Comparison of ENCODE assay signal across 18 mouse cellular contexts in genomic region chr1:23653628-23654027, GRCm38 (mm10).
DNase-seq lines count a peak whose midpoint lies in the region; ATAC-seq lines count a peak whose summit lies in the region.
"Had no signal": no experiment of that assay in that cellular context is flagged by ENCODE, and none has a peak within 500 bp of the region (broad histone marks: within the 10 kb centered on the region; RNA-seq: fewer than 3 reads in every experiment).

No protein-coding gene starts in this region.

- WGBS in hindbrain, embryonic 14.5 days: 86% methylated on average over 4 of the region's 4 CpGs

- no peak overlapping the region for H3K9ac ChIP-seq in hindbrain, embryonic 14.5 days
- H3K9ac ChIP-seq: embryonic facial prominence, embryonic 15.5 days; forebrain, embryonic 15.5 days; hindbrain, embryonic 15.5 days had no signal

- peaks cover 4% of the 10 kb centered on the region; the same call in 1 of the 2 replicates for H3K4me1 ChIP-seq in hindbrain, embryonic 14.5 days (replicated peaks; ENCODE audit: control insufficient read depth, insufficient read depth, low read length)
- H3K4me1 ChIP-seq: embryonic facial prominence, embryonic 15.5 days; forebrain, embryonic 15.5 days; heart, embryonic 10.5 days had no signal

- no peak for ATAC-seq in hindbrain, embryonic 14.5 days (ENCODE audit: low FRiP score)
- ATAC-seq: intestine, embryonic 16.5 days had no signal

- H3K36me3 ChIP-seq in hindbrain, embryonic 14.5 days (replicated peaks; ENCODE audit: control insufficient read depth, insufficient read depth): no peaks in the 10 kb centered on the region
- H3K36me3 ChIP-seq: embryonic facial prominence, embryonic 15.5 days; forebrain, embryonic 15.5 days; heart, embryonic 10.5 days; hindbrain, embryonic 15.5 days had no signal

- no peaks in the 10 kb centered on the region for H3K9me3 ChIP-seq in hindbrain, embryonic 14.5 days (ENCODE audit: control insufficient read depth, low read length)
- H3K9me3 ChIP-seq: embryonic facial prominence, embryonic 15.5 days; forebrain, embryonic 15.5 days; heart, embryonic 10.5 days; hindbrain, embryonic 15.5 days had no signal

- DNase-seq in brain, adult 2 months (ENCODE audit: low read depth, low spot score): peak; percentile 96
- DNase-seq in cerebellum, adult 18-20 months: peak; percentile 79 to 86
- DNase-seq in cerebellum, adult 9-11 months: peak; percentile 91
- DNase-seq in cerebellum, postnatal 36 days: peak; percentile 70 to 77
- DNase-seq in right cerebral cortex, adult 2 months (ENCODE audit: low spot score in 2 of 2): no peak
- DNase-seq in hindbrain, embryonic 14.5 days (ENCODE audit: low spot score): no peak
- no peak for DNase-seq in heart, postnatal 36 days
- DNase-seq: adrenal gland, postnatal 10 days; gastrocnemius, postnatal 10 days; heart, adult 18-20 months; heart, postnatal 10 days; kidney, adult 2 months had no signal

- H3K27ac ChIP-seq in hindbrain, embryonic 14.5 days: no peak overlapping the region
- H3K27ac ChIP-seq: embryonic facial prominence, embryonic 15.5 days; forebrain, embryonic 15.5 days; heart, embryonic 10.5 days; hindbrain, embryonic 15.5 days had no signal

- H3K4me2 ChIP-seq in hindbrain, embryonic 14.5 days (replicated peaks): no peak overlapping the region
- H3K4me2 ChIP-seq: embryonic facial prominence, embryonic 15.5 days; forebrain, embryonic 15.5 days; hindbrain, embryonic 15.5 days had no signal

- H3K4me3 ChIP-seq in hindbrain, embryonic 14.5 days (replicated peaks; ENCODE audit: low read length): no peak overlapping the region
- H3K4me3 ChIP-seq: embryonic facial prominence, embryonic 15.5 days; erythroblast, embryonic 14.5 days; forebrain, embryonic 15.5 days; heart, embryonic 10.5 days; hindbrain, embryonic 15.5 days had no signal

- intact Hi-C loops in heart, postnatal 36 days (cut with DNase I): no loop called here

- no peaks in the 10 kb centered on the region for H3K27me3 ChIP-seq in hindbrain, embryonic 14.5 days (ENCODE audit: control insufficient read depth, insufficient read depth, low read length)
- H3K27me3 ChIP-seq: embryonic facial prominence, embryonic 15.5 days; forebrain, embryonic 15.5 days; hindbrain, embryonic 15.5 days had no signal

Comparison
In these comparisons a context has a peak if more than half of its experiments do, and no peak if none do; other contexts are left out.
1. DNase-seq: peak in brain, adult 2 months (single experiment), cerebellum, adult 18-20 months (2 of 2), cerebellum, adult 9-11 months (single experiment) and cerebellum, postnatal 36 days (2 of 2); none in right cerebral cortex, adult 2 months (0 of 2), hindbrain, embryonic 14.5 days (single experiment) and heart, postnatal 36 days (0 of 2).